Mouse (Mus musculus) layer of hippocampus, adult 2 months (tissue): ENCODE measurements around the gene Ripply1. TPM values are rescaled to one million over a fixed set of nuclear protein-coding genes. Genes with fewer than 3 reads are reported as not detected.
A peak's percentile ranks its signal among the peaks of the same experiment; 100 is the strongest.
"Not testable (repeated sequence)": the region's sequence is repeated elsewhere in the genome, so short reads cannot be mapped to it uniquely, and the experiment has no call there.

ENCODE experiments used
- DNase-seq, 2 experiments: peaks; one replicate each; pipeline ENCODE4 v3.0.0; 2022; ENCODE audit warnings: low spot score in 2 of 2
- H3K27ac ChIP-seq: fragments of 200-600 bp; 2 replicates; pipeline ENCODE4 v1.8.1; 2022
- H3K4me3 ChIP-seq: fragments of 200-600 bp; 2 replicates; pipeline ENCODE4 v1.8.1; 2022; ENCODE audit warnings: mild to moderate bottlenecking
- CTCF ChIP-seq: fragments of 200-600 bp; conservative IDR thresholded peaks from 2 replicates; pipeline ENCODE4 v1.8.1; 2022; ENCODE audit warnings: antibody characterized with exemption, mild to moderate bottlenecking, moderate library complexity
- total RNA-seq, 2 experiments: library from RNA; stranded (reverse); gene quantifications; 2 replicates each; pipeline ENCODE4 v1.2.3; 2021

Gene Ripply1
- total RNA-seq, 2 experiments from 2014 or later, result not detected

GRCm38 (mm10) chrX:139774309-139775083 lies 7.7 kb downstream of the Ripply1 start:
- peak; percentile 82 for TF ChIP-seq CTCF
- Histone ChIP-seq H3K27ac (no peak overlapping the region), H3K4me3 (no peak overlapping the region)
- DNase-seq, result peak; percentile 11 to 59

GRCm38 (mm10) chrX:139769975-139770637 lies 12.0 kb downstream of the Ripply1 start:
- no peak overlapping the region for H3K27ac ChIP-seq
- DNase-seq, result no peak
- no peak for TF ChIP-seq CTCF
- no peak overlapping the region for H3K4me3 ChIP-seq

GRCm38 (mm10) chrX:139762546-139762945 lies 19.6 kb downstream of the Ripply1 start:
- Histone ChIP-seq H3K4me3 (no peak overlapping the region), H3K27ac (no peak overlapping the region)
- peak in 1 of 2 experiments; percentile 17 for DNase-seq
- peak; percentile 81 for TF ChIP-seq CTCF

DNA sequence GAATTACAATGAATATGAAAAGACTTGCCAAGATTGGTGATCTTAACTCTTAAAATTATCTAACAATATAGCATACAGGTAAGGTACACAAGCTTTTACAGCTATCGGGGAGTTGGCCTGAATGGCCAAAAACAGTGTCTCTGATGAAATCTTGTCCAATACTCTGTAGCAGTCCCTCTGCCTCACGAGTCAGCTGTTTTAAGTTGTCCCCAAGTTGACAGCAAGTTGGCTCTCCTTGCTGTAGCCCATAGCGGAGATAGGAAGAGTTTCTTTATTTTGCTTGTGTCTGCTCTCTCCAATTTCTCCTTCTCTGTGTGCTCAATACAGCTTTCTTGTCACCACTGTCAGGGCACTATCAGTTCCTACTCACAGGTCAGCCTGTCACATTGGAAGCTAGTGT lies 23.5 kb downstream of the Ripply1 start:
- not testable (repeated sequence) for H3K27ac ChIP-seq

GRCm38 (mm10) chrX:139751855-139752254 lies 30.3 kb downstream of the Ripply1 start:
- Histone ChIP-seq H3K27ac (no peak overlapping the region), H3K4me3 (no peak overlapping the region)
- TF ChIP-seq CTCF, result peak; percentile 84
- peak in 1 of 2 experiments; percentile 45 for DNase-seq

More for the DNA sequence above, 23.5 kb downstream of the Ripply1 start:
- not testable (repeated sequence) for DNase-seq, H3K4me3 ChIP-seq

GRCm38 (mm10) chrX:139737066-139737465 lies 45.1 kb downstream of the Ripply1 start:
- Histone ChIP-seq H3K27ac (no peak overlapping the region), H3K4me3 (no peak overlapping the region)
- DNase-seq, result no peak
- TF ChIP-seq CTCF, result no peak

DNA sequence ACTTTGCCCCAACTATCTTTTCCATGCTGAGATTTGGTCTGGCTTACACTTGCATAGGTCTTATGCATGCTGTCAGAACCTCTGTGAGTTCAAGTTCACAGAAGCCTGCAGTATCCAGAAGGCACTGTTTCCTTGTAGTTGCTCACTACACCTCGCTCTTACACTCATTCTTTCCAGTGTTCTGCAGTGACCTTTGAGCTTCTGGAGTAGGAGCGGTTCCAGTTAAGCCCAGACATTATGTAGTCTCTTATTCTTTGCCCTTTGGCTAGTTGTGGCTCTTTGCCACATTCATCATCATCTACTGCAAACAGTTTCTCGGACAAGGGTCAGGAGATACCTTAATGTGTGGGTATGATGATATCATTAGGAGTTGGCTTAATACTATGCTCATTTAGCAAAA lies 51.6 kb downstream of the Ripply1 start:
- H3K4me3 ChIP-seq, result no peak overlapping the region
- no peak for DNase-seq
- no peak overlapping the region for H3K27ac ChIP-seq
- TF ChIP-seq CTCF, result no peak

Other genes with a start within 250 kb of the Ripply1 start
- gene Rnf128, start 219.0 kb downstream of the Ripply1 start, total RNA-seq, result 10 to 100 TPM; 30.4 to 30.7 TPM
- gene Tbc1d8b, start 97.4 kb downstream of the Ripply1 start, total RNA-seq, result 10 to 100 TPM in 1 of 2 experiments, 1 to 10 TPM in 1; 9.8 to 13.9 TPM
- gene Gm15013, start 67.9 kb downstream of the Ripply1 start, total RNA-seq, result not detected
- gene Cldn2, start 18.5 kb upstream of the Ripply1 start, total RNA-seq, result under 1 TPM; 0.34 to 0.82 TPM
- 1 to 10 TPM; 4.9 to 5.8 TPM for gene Morc4, start 89.3 kb upstream of the Ripply1 start, total RNA-seq
- gene Rbm41, start 216.2 kb upstream of the Ripply1 start, total RNA-seq, result 10 to 100 TPM; 10.6 to 10.9 TPM